Mouse (Mus musculus): ENCODE data around the gene Cacna1s. TPM values are rescaled to one million over a fixed set of nuclear protein-coding genes. Genes with fewer than 3 reads are reported as not detected.

Gene Cacna1s
- total RNA-seq (2021): 1 to 10 TPM in 1 of 2 experiments, under 1 TPM in 1; 0.94 to 1.2 TPM

DNA sequence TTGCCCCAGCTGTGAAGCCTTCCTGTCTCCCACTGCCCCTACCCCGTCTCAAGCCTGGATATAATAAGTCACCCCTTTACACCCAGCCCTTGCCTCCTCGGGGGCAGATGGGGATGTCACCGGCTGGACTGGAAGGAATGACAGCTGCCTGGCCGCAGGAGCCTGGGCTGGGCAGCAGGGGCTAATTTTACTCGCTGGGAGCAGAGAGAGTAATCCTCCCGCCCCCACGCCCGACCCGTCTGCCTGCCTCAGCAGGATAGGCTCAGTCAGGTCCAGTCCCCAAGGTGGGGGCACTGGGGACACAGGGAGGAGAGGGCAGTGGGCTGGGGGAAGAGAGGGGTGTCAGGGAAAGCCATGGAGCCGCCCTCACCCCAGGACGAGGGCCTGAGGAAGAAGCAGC lies at the start of gene Cacna1s:
TSS of gene Cacna1s (plus strand) at position 204 of the 400 bp plus-strand sequence.
- DNase-seq: no peak
- intact Hi-C loops (cut with DNase I): no loop called here

DNA sequence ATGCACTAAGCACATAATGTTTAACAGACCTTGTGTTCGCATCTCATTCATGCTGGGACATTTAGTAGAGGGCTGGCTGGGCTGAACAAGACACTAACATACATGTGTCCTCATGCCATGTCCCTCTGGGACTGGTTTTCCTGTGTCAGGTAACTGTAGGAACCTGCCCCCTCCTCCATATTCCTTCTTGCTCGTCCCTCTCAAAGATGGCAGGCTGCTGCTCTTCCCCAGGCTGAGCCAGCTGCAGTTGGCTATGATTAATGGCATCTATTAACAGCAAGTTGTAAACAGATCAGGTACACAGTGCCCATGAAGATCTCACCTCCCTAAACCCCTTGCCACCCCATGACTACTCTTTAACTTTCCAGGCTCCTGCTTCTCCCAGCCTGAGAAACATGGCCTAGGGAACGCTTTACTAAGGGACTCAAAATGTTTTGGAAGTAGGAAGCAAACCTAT lies 46.2 kb upstream of the Cacna1s start, which contains the start of gene Igfn1:
TSS of gene Igfn1 (minus strand) at position 51 of the 457 bp plus-strand sequence.
- no peak for DNase-seq
- intact Hi-C loops (cut with DNase I): no loop called here

DNA sequence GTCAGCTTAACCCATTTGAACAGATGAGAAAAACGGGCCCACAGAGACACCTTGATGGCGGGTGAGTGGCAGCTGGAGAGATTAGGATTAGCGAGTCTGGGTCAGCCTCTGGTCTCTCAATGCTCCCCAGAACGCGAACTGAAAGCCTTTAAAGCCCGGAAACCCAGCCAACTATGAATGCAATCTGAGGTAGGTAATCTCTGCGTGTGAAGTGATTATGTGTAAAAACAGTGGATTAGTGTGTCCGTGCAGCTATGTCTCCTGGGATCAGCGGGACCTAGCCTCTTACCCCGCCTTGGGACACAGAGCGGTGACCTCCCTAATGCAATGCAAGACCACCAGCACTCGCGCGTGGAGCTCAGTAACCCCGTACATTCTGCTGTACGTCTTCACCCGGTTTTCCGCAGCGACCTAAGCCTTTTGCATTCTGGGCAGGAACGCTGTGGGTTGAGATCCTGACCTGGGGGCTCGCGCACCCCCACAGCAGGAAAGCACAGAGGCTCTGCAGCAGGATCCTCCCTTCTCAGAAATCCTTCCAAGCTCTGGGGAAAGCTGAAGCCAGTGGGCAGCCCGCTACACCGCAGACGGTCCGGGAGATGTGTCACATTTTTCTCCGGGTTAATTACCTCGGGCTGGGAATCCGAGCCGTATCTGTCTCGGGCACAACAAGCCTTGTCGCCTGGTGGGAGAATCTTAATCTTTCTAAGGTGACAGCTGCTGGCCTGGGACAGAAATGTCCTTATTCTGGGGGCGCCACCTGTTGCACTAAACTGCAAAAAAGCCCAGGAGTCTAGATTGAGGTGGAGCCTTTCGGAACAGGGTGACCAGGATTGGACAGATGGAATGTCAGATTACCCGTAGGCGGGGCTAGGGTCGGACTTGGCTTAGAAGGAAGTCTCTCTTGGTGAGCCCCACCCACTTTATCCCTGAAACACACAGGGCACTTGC lies 45.1 kb upstream of the Cacna1s start, which contains the start of gene Tmem9:
TSS of gene Tmem9 (plus strand) at position 940 of the 948 bp plus-strand sequence.
- intact Hi-C loops (cut with DNase I): no loop called here
- peak; percentile 75 to 77 for DNase-seq

DNA sequence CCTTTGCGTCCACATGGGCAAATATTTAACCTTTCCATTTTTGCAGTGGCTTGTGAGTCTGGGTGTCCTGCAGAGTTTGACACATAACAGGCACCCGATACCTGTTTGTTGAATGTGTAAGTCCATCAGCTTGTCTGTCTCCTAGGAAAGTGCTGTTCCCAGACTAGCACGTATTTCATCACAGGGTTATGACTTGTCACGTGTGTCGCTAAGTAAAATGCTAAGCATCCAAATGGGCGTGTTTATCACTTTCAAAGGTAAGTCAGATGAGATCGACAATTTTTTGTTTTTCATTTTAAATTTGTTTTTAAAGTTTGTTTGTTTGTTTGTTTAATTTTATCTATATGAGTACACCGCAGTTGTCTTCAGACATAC lies 44.4 kb upstream of the Cacna1s start:
- no peak for DNase-seq
- intact Hi-C loops (cut with DNase I): no loop called here

DNA sequence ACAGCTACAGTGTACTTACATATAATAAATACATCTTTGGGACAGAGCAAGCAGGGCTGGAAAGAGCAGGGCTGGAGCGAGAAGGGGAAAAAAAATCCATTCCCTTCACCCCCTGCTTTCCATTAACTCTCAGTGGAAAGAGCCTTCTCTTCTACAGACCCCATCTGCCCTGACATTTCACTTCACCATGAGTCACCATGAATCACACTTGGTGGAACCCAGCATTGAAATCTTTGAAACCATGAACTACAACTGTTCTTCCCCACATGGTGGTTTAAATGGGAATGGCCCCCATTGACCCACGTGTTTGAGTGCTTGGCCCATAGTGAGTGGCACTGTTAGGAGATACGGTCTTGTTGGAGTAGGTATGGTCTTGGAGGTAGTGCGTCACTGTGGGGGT lies 42.3 kb upstream of the Cacna1s start:
- intact Hi-C loops (cut with DNase I): no loop called here
- no peak for DNase-seq

DNA sequence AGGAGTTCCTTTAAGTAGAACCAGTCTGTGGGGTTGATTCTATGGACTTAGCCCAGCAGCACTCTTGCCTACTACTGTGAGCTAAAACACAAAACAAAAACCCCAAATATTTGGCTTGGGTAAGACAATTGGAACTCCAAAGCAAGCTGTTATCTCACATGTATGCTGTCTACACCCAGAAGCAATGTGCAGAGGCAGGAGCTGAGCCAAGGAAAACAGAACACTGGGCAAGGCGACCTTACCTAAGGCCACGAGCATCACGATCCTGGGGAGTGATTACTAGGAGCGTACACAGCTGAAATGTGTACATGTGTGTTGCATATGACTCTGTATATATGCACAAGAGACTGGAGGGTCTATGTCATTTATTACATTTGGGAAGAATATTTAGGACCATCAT lies 39.0 kb upstream of the Cacna1s start:
- DNase-seq: no peak
- intact Hi-C loops (cut with DNase I): no loop called here

DNA sequence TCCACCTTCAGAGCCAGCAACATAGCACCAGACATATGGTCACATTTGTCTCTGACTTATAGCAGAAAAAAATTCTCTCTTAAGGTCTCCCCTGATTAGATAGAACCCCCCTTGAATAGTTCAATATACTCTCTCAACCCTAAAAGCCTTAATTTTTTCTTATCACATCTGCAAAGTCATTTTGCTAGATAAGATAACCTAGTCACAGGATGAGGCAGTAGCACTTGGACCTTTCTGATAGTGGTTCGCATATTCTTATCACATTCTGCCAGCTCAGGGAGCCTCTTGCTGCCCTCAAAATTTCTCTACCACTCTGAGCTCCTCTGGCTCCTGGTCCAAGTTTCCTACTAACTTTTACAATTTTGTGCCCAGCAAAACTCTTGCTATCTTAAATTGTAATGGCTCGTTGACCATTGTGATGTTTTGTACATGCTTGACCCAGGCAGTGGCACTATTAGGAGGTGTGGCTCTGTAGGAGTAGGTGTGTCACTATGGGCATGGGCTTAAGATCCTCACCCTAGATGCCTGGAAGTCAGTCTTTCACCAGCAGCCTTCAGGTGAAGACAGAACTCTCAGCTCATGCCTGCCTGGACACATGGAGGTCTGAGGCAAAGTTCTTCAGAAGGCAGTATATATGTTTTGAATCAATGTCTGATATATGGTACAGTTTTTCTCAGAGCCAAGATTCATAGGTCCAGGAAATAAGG lies 37.6 kb upstream of the Cacna1s start:
- intact Hi-C loops (cut with DNase I): no loop called here
- DNase-seq: no peak

DNA sequence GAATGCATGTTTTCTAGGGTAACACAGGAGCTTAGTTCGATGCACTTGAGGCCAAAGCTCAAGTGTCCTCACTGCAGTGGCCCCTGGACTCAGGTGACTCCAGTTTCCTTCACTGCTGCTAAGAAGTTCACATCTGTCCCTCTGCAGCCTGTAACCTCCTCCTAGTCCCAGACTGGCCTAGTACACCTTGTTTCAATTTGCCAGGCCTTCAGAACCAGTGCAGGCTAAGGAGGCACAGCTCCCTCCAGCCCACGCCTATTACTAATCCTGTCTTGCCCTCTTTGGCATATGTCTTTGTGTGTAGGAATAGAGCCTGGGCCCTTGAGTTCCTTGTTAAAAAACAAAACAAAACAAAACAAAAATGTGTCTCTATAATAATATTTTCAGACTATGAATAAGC lies 35.2 kb upstream of the Cacna1s start:
- intact Hi-C loops (cut with DNase I): no loop called here
- DNase-seq: peak in 1 of 2 experiments; percentile 10

DNA sequence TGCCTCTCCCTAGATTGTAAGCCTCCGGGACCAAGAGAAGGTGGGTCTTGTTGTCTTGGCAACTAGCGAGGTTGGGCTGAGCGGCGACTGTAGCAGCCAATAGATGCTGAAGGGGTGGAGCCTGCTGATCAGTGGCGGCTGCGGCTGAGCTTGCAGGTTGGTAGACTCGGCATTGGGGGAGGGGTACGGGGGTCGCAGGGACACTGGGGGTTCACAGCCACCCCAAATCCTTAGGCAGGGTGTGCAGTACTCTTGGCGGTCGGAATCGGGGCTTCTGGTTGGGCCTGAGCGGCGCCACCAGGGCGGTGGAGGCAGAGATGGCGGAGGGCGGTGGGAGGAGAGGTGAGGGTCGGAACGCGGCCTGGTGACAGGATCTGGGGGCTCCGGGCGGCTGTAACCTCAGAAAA lies 34.6 kb upstream of the Cacna1s start:
- intact Hi-C loops (cut with DNase I): no loop called here

DNA sequence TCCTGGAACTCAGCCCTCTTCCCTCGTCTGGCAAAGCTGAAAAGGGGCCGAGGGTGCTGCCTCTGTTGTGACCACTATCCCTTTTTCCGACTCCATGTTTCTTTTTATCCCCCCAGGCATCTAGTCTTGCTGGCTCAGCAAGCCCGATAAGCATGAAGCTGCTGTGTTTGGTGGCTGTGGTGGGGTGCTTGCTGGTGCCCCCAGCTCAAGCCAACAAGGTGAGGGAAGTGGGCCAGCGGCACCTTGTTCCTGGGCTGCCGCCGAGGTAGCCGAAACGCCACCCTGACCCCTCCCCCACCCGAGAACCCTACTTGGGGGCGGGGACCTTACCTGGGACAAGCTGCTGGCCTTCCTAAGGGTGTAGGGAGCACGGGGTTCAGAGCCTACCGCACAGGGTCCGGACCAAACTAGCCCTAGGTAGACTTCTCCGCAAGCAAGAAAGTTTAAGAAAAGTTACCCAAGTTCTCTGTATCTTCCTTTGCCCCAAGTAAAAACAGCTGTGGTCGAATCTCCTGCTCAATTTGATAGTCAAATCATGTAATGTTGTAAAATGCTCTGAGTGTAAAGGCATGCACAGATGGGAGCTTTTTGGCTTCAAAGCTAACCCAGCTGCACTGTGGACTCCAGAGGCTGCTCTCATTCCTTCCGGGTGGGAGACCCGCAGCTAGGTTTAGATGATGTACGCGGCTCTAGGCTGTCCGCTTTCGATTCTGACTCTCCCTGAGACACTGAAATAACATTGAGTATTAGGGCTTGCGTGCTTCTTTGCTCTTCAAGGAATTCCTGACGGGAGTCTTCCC lies 34.0 kb upstream of the Cacna1s start:
- peak; percentile 27 to 39 for DNase-seq

More for the DNA sequence above, 34.6 kb upstream of the Cacna1s start:
- DNase-seq: peak; percentile 96

DNA sequence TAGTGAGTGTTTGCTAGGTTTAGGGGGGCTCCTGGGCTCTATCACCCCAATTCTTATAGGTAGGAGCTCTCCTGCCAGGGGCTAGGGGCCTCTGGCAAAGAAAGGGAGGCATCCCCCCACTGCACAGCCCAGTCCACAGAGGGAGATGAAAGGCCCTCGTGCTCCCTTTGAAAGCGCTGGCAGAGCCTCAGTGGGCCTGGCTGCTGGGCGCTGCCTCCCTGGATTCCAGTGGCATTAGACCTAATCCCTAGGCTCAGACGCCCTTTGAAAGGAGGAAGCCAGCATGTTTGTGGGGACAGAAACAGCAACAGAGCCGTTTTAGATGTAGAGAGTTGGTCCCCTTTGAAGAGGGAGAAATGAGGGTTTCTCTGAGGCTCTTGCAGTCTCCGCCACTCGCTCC lies 22.3 kb upstream of the Cacna1s start:
- no peak for DNase-seq
- intact Hi-C loops (cut with DNase I): no loop called here

More for the DNA sequence above, 34.0 kb upstream of the Cacna1s start:
- intact Hi-C loops (cut with DNase I): no loop called here

DNA sequence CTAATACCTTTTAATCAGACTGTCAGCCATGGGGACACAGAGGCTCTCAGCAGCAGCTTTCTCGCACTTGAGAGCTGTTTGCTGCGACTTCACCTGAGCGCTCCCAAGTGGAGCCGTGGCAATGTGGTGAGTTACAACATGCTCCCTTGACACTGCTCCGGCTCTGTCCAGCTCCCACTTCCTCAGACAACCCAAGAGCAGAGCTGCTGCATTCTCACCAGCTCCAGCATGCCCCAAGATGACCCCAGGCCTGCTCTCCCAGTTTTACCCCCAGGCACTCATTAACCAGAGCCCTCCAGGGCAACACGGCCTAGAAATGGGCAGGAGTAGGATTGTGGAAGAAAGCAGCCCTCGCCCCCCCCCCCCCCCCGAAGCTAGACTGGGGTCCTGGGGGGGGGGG lies 20.9 kb upstream of the Cacna1s start:
- intact Hi-C loops (cut with DNase I): no loop called here
- no peak for DNase-seq

DNA sequence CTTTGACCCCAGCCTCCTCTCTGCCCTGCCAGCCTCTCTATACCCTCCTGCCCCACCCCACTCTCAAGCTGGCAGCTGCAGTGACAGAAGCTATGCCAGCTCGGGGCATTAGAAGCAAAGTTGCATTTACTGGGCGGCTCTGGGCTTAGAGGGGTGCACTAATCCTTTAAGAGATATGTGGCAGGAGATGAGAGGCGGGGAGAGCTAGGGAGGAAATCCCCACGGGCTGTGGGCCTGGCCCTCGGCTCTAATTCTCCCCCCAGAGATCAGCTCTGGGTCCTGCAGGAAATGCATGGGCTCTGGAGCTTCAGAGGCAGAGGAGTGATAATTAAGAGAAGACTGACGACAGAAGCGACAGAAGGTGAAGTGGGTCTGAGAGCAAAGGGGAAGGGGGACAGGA lies 19.6 kb upstream of the Cacna1s start:
- DNase-seq: no peak
- intact Hi-C loops (cut with DNase I): no loop called here

DNA sequence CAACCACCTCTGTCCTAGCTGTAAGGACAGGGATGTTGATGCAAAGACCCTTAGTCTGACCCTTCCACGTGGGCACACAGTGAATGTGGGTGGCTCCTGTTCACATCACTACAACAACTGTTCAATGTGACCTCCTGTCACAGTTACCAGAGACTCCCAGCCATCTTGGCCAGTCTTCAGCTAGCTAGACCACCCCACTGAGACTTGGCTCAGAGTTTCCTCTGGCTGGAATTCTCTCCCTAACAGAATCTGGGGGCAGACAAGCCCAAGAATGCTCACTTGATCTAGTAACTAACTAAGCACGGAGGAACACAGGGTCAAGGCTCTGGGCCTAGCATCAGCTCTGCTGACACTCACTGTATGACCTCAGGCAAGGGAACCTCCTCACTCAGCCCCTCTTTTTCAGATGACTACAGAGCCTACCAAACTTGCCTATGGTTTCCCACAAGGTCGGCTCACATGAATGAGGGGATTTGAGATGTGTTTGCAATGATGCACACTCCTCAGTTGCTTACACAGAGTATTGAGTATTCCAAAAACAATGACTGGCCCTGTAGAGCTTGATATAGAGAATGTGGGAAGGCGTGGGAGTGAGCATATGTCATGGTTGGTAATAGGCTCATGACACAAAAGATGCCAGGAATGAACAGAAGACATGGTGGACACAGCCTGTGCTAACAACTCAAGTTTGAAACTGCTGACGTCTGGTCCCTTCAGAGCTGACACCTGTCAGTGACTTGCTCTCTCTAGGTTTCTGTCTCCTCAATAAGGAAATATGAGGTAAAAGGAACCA lies 13.6 kb upstream of the Cacna1s start:
- DNase-seq: no peak
- intact Hi-C loops (cut with DNase I): no loop called here

DNA sequence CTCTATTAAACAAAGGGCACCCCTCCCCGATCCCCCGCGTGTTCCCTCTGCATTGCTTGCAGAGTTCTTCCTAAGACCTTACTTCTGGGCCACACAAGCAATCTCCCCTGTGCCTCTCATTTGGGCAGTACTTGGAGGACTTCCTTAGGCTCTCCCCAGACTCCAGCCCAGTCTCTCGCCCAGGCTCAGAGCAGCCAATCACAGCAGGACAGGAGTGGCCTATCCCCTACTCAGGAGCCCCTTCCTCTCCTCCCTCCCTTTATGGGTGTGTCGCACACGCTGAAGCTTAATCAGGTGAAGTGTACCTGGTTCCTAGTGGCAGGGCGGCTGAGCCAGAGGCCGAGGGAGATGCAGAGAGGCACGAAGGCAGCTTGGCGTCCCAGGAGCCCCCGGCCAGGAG lies 12.1 kb upstream of the Cacna1s start:
- intact Hi-C loops (cut with DNase I): no loop called here
- DNase-seq: no peak

DNA sequence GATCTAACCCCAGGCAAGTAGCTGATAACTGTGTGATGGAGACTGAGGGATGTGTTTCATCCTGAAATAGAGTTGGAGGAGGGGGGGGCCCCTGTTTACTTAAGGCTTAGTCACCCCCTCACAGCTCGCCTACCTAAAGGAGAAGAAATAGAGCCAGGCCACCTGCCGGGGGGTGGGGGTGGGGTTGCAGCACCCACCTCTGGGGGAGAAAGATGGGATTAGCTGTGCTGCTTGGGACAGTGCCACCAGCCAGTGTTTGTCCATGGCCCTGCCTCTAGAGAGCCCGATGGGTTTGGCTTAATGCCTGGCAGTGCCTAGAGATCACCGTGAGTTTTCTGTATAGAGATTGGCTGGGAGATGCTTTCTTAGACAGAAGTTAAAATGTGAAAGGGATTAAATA lies 11.7 kb upstream of the Cacna1s start:
- intact Hi-C loops (cut with DNase I): no loop called here
- DNase-seq: no peak

DNA sequence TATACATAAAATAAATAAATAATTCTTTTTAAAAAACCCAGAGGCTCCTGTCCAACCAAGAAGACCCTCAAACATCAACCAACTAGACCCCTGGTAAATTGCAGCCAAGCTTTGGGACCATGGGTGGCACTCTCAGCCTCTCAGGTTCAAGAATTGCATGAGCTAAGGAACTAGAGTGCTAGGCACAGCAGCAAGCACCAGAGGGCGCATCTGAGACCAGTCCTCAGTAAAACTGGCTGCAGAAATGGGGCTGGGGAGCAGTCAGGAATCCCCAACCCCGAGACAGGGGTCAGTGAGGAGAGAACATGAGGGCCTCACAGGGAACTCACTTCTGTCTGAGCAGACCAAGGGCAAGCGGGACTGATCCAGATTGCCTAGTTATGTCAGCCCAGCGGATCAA lies 6.8 kb upstream of the Cacna1s start:
- intact Hi-C loops (cut with DNase I): loop anchor here (2.0 to 5.0 kb wide), 3 partner anchors 31 to 477 kb away; no protein-coding TSS in a partner anchor
- DNase-seq: peak; percentile 45 to 64

DNA sequence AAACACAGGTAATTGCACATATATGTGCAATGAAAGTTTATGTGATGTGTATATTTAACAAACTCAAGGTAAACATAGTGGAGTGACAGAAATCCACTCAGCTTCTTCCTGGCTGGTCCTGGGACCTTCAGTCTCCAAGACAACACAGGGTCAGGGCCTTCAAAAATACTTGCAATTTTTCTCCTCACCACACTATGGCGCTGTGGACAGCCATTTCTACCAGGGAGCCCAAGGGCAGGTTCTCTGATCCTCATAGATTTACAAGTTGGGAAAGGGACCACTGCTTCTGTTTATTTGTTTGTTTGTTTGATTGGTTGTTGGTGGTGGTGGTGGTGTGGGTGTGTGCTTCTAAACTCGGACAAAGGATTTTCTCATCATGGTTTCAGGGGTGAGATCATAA lies 5.1 kb upstream of the Cacna1s start:
- DNase-seq: peak in 1 of 2 experiments; percentile 50
- intact Hi-C loops (cut with DNase I): loop anchor here (2.0 to 5.0 kb wide), 3 partner anchors 29 to 475 kb away; no protein-coding TSS in a partner anchor

DNA sequence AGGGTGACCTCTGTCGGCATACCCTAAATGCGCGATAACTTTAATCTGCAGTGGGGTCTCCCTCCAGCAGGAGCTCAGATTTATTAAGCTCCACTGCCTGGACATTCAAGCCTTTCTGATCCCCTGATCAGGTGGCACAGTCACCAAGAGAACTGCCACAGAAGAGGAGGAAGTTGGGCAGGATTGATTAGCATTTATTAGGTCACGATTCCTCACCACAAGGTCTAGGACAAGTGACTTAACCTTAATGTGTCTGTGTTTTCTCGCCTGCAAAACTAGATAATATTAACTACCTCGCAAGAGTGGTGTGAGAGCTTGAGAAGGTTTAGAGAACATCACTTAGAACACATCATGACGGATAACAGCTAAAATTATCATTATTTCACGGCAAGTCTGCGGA lies 4.7 kb upstream of the Cacna1s start:
- intact Hi-C loops (cut with DNase I): loop anchor here (2.0 to 5.0 kb wide), 3 partner anchors 29 to 474 kb away; no protein-coding TSS in a partner anchor
- no peak for DNase-seq
